Mouse (Mus musculus) midbrain, postnatal 0 days (tissue): ENCODE data around the gene Smad6. TPM values are rescaled to one million over a fixed set of nuclear protein-coding genes. Genes with fewer than 3 reads are reported as not detected.

Source experiments
- ATAC-seq: fragments of 200-750 bp; cut with Nextera tagmentation; 2 replicates; pipeline ENCODE4 v1.8.0; 2017; ENCODE audit warnings: moderate number of reproducible peaks, mild to moderate bottlenecking, moderate TSS enrichment, moderate library complexity; ENCODE audit not compliant: low FRiP score
- DNase-seq: peaks from one replicate; pipeline ENCODE4 v3.0.0-alpha.2; 2015; ENCODE audit warnings: low spot score
- H3K27ac ChIP-seq: fragments of 300-500 bp; sonication (generic); 2 replicates; pipeline ENCODE4 v1.5.1; 2014; ENCODE audit warnings: low read depth, mild to moderate bottlenecking, low read length, mixed read lengths
- H3K27me3 ChIP-seq: fragments of 300-500 bp; sonication (generic); 2 replicates; pipeline ENCODE4 v1.6.1; 2014; ENCODE audit warnings: low read length, control low read depth, mixed read lengths; ENCODE audit not compliant: insufficient read depth
- H3K36me3 ChIP-seq: fragments of 300-500 bp; sonication (generic); 2 replicates; pipeline ENCODE4 v1.6.1; 2014; ENCODE audit warnings: low read length, control low read depth, mixed read lengths; ENCODE audit not compliant: insufficient read depth
- H3K4me1 ChIP-seq: fragments of 300-500 bp; sonication (generic); 2 replicates; pipeline ENCODE4 v1.6.1; 2014; ENCODE audit warnings: mild to moderate bottlenecking, control low read depth, antibody characterized with exemption, low read length, mixed read lengths; ENCODE audit not compliant: insufficient read depth
- H3K4me2 ChIP-seq: fragments of 300-500 bp; sonication (generic); 2 replicates; pipeline ENCODE4 v1.6.1; 2014; ENCODE audit warnings: low read depth, mild to moderate bottlenecking, low read length, mixed read lengths; ENCODE audit not compliant: poor library complexity, severe bottlenecking
- H3K4me3 ChIP-seq: fragments of 300-500 bp; sonication (generic); 2 replicates; pipeline ENCODE4 v1.5.1; 2014; ENCODE audit warnings: low read depth, mild to moderate bottlenecking, low read length, moderate library complexity
- H3K9ac ChIP-seq: fragments of 300-500 bp; sonication (generic); replicated peaks from 2 replicates; pipeline ENCODE4 v1.6.1; 2014; ENCODE audit warnings: mild to moderate bottlenecking, low read length, moderate library complexity, mixed read lengths; ENCODE audit not compliant: poor library complexity, severe bottlenecking
- H3K9me3 ChIP-seq: fragments of 300-500 bp; sonication (generic); 2 replicates; pipeline ENCODE4 v1.6.1; 2016; ENCODE audit warnings: low read length, control low read depth
- CTCF ChIP-seq: IDR thresholded peaks from 2 replicates; pipeline ENCODE4 v1.5.1; 2016; ENCODE audit warnings: antibody characterized with exemption, mild to moderate bottlenecking
- WGBS: fragments of 180-500 bp; shearing (Covaris S2); extraction: QIAGEN DNeasy Blood & Tissue Kit; methylation state at CpG from one replicate; pipeline ENCODE4 v1.1.7; 2014; 5-methylcytosine and 5-hydroxymethylcytosine counted together
- polyA plus RNA-seq: library from polyadenylated mRNA; unstranded; fragments of >200 nt; fragmentation: Nextera tagmentation; extraction: Ambion mirVana; gene quantifications from 2 replicates; pipeline ENCODE4 v1.2.1, GENCODE M21; 2015
- total RNA-seq: library from RNA; depleted of rRNA; stranded (reverse); fragments of >200 nt; gene quantifications from 2 replicates; pipeline ENCODE4 v1.2.3, GENCODE M21; 2014

The Smad6 gene
- total and polyA plus RNA-seq, 2 experiments from 2014 or later = 1.2 to 10.4 TPM

DNA sequence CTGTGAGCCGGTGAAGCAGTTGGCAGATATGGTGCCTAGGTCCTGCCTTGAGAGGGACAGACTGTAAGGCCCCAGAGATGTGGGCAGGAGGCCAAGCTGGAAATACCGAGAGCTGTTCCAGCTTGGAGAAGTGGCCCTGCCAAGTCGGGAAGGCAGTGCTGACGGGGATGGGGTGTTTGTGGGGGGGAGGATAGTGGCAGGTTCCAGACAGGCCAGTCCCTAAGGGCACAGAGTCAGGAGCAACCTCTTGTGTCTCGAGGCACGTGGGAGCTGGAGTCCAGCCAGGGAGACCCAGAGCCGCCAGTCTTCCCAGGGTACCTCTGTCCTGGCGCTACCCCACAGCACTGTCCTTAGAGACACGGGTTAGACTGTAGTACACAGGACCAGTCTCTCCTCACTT, 53.3 kb downstream of the Smad6 start:
- no peak overlapping the region for H3K27ac ChIP-seq
- no peak overlapping the region for H3K4me3 ChIP-seq
- 49% methylated on average over 9 of the region's 9 CpGs for WGBS
- H3K36me3 ChIP-seq = no peaks in the 10 kb centered on the region
- no peak for TF ChIP-seq CTCF
- no peaks in the 10 kb centered on the region for H3K9me3 ChIP-seq
- H3K4me1 ChIP-seq = no peaks in the 10 kb centered on the region
- no peaks in the 10 kb centered on the region for H3K27me3 ChIP-seq
- no peak overlapping the region for H3K4me2 ChIP-seq
- no peak overlapping the region for H3K9ac ChIP-seq
- DNase-seq (peak; percentile 91), ATAC-seq (peak; percentile 60; the same call in 1 of the 2 replicates)

DNA sequence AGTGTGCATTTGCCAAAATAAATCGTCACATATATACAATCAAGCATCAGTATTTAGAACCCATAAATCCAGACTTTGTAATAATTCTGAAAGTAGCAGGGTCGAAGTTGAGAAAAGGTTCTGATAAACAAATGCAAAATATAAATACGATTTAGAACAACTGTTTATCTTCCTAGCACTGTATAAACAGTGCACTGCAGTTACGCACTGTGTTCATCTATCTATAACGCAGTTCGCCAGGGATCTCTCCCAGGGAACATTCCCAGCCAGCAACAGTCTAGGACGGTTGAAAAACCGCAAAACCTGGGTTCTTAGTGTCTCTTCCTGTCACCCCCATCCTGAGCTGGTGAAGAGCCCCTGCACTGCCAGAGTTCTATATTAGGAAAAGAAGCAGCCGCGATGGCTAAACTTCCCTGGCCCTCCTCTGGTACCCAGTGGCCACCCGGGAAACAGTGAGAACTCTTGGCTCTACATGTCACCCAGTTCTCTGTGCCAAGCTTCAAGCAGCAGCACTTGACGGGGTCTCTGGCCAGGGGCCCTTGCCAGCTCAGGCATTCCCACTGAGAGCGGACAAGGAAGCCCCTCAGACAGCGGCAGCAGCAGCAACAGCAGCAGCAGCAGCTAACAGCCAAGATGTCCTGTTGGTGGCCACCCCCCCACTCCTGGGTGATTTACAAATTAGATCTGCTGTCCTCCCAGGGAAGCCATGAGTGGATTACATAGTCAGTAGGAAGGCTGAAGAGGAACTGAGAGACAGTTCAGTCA, 54.3 kb downstream of the Smad6 start:
- TF ChIP-seq CTCF = no peak
- peak; percentile 68 for DNase-seq
- 75% methylated on average over 14 of the region's 14 CpGs for WGBS

GRCm38 (mm10) chr9:63965579-63965981, 56.3 kb downstream of the Smad6 start:
- H3K4me1 ChIP-seq = peaks cover under 1% of the 10 kb centered on the region; the same call in 1 of the 2 replicates
- no peak overlapping the region for H3K4me3 ChIP-seq
- H3K9ac ChIP-seq = no peak overlapping the region
- DNase-seq = no peak
- WGBS = 13% methylated on average over 4 of the region's 4 CpGs
- H3K27me3 ChIP-seq = no peaks in the 10 kb centered on the region
- no peaks in the 10 kb centered on the region for H3K36me3 ChIP-seq
- H3K27ac ChIP-seq = no peak overlapping the region
- no peak overlapping the region for H3K4me2 ChIP-seq
- ATAC-seq = no peak
- no peak for TF ChIP-seq CTCF
- H3K9me3 ChIP-seq = no peaks in the 10 kb centered on the region

More for the DNA sequence above, 54.3 kb downstream of the Smad6 start:
- H3K4me2 ChIP-seq = no peak overlapping the region
- H3K9me3 ChIP-seq = no peaks in the 10 kb centered on the region
- H3K4me1 ChIP-seq = no peaks in the 10 kb centered on the region
- H3K36me3 ChIP-seq = no peaks in the 10 kb centered on the region
- H3K9ac ChIP-seq = no peak overlapping the region
- no peaks in the 10 kb centered on the region for H3K27me3 ChIP-seq
- ATAC-seq = no peak
- H3K4me3 ChIP-seq = no peak overlapping the region
- H3K27ac ChIP-seq = no peak overlapping the region

DNA sequence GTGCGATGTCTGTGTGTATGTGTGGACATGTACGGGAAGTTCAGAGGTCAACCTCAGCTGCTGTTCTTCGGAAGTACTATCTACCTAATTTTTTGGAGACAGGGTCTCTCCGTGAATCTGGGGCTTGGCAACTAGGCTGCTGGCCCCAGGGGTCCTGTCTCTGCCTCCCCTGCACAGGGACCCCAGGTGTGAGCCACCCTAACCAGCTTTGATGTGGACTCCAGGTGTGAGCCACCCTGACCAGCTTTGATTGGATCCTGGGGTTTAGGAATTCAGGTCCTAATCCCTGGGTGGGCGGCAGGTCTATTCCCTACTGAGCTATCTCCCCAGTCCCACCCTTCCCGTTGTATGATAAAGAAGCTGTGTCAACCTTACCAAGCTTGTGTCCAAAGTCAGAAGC, 60.0 kb downstream of the Smad6 start:
- H3K36me3 ChIP-seq = no peaks in the 10 kb centered on the region
- H3K4me2 ChIP-seq = no peak overlapping the region
- TF ChIP-seq CTCF = no peak
- no peak overlapping the region for H3K27ac ChIP-seq
- no peak overlapping the region for H3K4me3 ChIP-seq
- DNase-seq = no peak
- no peak for ATAC-seq
- H3K4me1 ChIP-seq = peaks cover 6% of the 10 kb centered on the region; the same call in 1 of the 2 replicates
- H3K9me3 ChIP-seq = no peaks in the 10 kb centered on the region
- H3K9ac ChIP-seq = no peak overlapping the region
- WGBS = 74% methylated on average over 6 of the region's 6 CpGs
- no peaks in the 10 kb centered on the region for H3K27me3 ChIP-seq

DNA sequence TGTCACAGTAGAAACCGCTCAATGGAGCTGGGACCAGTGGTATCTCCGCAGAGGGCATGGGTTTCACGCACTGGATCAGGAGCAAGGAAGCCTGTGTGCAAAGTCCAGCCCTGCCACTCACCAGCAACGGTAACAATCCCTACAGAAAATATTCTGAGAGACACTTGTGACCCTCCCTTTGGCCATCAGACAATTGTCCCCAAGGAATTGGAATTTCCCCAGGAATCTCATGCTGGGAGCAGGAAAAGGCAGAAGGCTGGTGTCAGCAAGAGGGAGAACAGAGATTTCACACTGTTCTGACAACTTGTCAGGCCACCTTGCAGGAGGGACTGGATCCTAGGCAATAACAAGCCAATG, 61.1 kb downstream of the Smad6 start:
- Histone ChIP-seq H3K27me3 (no peaks in the 10 kb centered on the region), H3K27ac (no peak overlapping the region), H3K4me2 (peak overlapping the region; percentile 20; the same call in 1 of the 2 replicates), H3K4me1 (peaks cover 6% of the 10 kb centered on the region; the same call in 1 of the 2 replicates), H3K36me3 (no peaks in the 10 kb centered on the region), H3K9ac (no peak overlapping the region), H3K9me3 (no peaks in the 10 kb centered on the region), H3K4me3 (no peak overlapping the region)
- TF ChIP-seq CTCF = no peak
- DNase-seq (no peak), ATAC-seq (no peak)
- 34% methylated on average over 4 of the region's 4 CpGs for WGBS
